Mouse (Mus musculus) erythroblast, embryonic 14.5 days (primary cell): ENCODE data around the gene Atxn3. TPM values are rescaled to one million over a fixed set of nuclear protein-coding genes. Genes with fewer than 3 reads are reported as not detected.

Source experiments
- H3K27me3 ChIP-seq: 2 replicates; pipeline ENCODE4 v1.6.1; 2012; ENCODE audit warnings: inconsistent platforms; ENCODE audit not compliant: control insufficient read depth
- H3K36me3 ChIP-seq: 2 replicates; pipeline ENCODE4 v1.6.1; 2012; ENCODE audit warnings: mild to moderate bottlenecking, inconsistent platforms; ENCODE audit not compliant: control insufficient read depth
- H3K4me1 ChIP-seq: 2 replicates; pipeline ENCODE4 v1.6.1; 2012; ENCODE audit warnings: inconsistent platforms; ENCODE audit not compliant: control insufficient read depth
- H3K4me3 ChIP-seq: replicated peaks from 2 replicates; pipeline ENCODE3; 2012; ENCODE audit warnings: moderate library complexity, mild to moderate bottlenecking, inconsistent platforms
- H3K9me3 ChIP-seq: 2 replicates; pipeline ENCODE4 v1.6.1; 2012; ENCODE audit warnings: low read length, inconsistent platforms, mixed read lengths; ENCODE audit not compliant: control insufficient read depth
- GATA1 ChIP-seq: IDR thresholded peaks from 2 replicates; pipeline ENCODE4 v1.6.1; 2012; ENCODE audit warnings: low read length, inconsistent platforms, mixed read lengths
- TAL1 ChIP-seq: IDR thresholded peaks from 3 replicates; pipeline ENCODE4 v1.6.1; 2012; ENCODE audit warnings: low read length, inconsistent platforms, mixed read lengths
- polyA plus RNA-seq: library from polyadenylated mRNA; stranded (reverse); fragments of >175 nt; gene quantifications from 2 replicates; pipeline ENCODE4 v1.2.3, GENCODE M21; 2012

Gene Atxn3
- polyA plus RNA-seq, 1 experiment, result 0.06 TPM

DNA sequence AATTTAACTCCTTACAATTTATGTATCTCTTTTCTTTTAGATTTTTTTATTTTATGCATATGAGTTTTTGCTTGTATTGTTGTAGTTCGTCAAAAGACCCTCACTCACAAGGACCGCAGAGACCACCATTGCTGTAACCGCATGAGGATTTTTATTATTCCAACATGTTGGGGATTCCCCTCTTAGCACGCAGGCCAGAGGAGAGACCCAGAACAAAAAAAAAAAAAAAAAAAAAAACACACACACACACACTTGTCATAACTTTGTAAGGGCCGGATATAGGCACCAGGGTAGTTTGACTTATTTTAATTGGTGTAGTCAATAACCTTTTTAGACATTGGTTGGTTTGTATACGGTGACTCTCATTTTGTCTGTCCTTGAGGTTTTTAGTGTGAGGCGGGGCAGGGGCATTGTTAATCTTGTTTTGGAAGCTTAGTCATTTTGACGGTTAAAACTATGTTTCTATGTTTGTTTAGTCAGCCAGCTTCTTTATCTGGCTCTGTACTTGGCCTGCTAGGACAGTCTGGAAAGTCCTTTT lies 21.2 kb upstream of the Atxn3 start:
- no peaks in the 10 kb centered on the region for H3K9me3 ChIP-seq
- H3K36me3 ChIP-seq, result peaks cover 59% of the 10 kb centered on the region
- H3K27me3 ChIP-seq, result no peaks in the 10 kb centered on the region
- no peak for TF ChIP-seq TAL1
- H3K4me3 ChIP-seq, result no peak overlapping the region
- H3K4me1 ChIP-seq, result peaks cover 54% of the 10 kb centered on the region

- Histone ChIP-seq H3K27me3 (no peaks in the 10 kb centered on the region), H3K36me3 (peaks cover 54% of the 10 kb centered on the region), H3K4me1 (peaks cover 58% of the 10 kb centered on the region), H3K4me3 (peak overlapping the region; percentile 30), H3K9me3 (no peaks in the 10 kb centered on the region)
- no peak for TF ChIP-seq TAL1
- no peak for TF ChIP-seq GATA1
These were observed 20.5 kb upstream of the Atxn3 start for GRCm38 (mm10) chr12:101978588-101978987.

- Histone ChIP-seq H3K36me3 (peaks cover 54% of the 10 kb centered on the region), H3K4me3 (peak overlapping the region; percentile 100), H3K27me3 (no peaks in the 10 kb centered on the region), H3K4me1 (peaks cover 63% of the 10 kb centered on the region), H3K9me3 (no peaks in the 10 kb centered on the region)
- TF ChIP-seq GATA1 (no peak), TAL1 (no peak)
These were observed 20.1 kb upstream of the Atxn3 start for GRCm38 (mm10) chr12:101978162-101978561.

DNA sequence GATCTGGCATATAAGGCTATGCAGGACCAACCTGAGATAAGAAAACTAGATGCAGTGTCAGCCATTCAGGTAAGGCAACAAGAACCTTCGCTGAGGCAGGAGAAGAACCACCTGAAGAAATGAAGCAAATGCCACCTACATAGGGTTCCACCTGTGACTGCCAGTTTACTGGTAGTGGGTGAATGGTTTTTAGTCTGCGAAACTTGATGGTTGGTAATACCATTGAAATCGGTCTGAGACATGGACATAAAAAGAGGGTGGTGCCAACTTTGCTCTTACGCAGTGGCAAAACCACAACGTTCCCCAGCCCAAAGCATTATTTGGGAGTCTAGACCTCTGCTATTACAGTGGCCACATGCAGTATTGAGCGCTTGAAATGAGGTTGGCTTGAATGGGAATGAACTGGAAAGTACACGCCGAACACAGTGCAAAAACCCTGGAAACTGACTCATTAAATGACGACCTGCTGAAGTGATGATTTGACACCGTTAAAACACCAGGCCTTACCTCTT lies 19.4 kb upstream of the Atxn3 start:
- TF ChIP-seq GATA1 (no peak), TAL1 (no peak)
- Histone ChIP-seq H3K4me3 (peak overlapping the region; percentile 100), H3K9me3 (no peaks in the 10 kb centered on the region), H3K36me3 (peaks cover 53% of the 10 kb centered on the region), H3K4me1 (peaks cover 68% of the 10 kb centered on the region), H3K27me3 (no peaks in the 10 kb centered on the region)

DNA sequence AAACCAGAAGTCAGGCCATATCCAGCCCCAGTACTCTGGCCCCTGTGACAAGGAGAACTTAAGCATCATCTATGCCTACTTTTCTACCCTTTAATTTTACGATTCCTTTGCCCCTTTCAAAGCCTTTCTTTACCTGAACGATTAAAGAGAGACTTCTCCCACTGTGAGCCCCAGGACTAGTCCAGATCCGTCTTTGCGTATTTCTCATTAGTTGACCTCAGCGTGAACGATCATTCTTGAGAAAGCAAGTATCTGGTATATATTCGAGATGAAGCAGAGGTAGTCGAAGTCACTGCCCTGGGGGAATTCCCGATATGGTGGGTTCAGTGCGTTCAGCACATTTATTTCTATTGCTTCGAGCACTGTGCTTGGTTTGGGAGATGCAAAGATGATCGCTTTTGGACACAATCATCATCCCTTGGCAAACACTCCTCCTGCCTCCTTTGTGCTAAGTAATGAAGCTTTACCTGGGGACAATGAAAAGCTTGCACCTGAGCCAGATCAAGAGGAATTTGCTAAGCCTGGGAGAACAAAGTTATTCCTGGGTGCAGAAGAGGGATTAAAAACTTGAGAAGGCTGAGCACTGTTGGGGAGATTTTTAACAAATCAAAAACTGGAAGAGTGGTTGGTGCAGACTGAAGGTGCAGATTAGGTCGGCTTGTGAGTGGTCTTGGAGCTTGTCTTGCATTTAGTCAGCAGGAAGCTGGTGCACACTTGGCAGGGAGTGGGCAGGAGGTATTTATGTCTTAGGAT lies 18.8 kb upstream of the Atxn3 start:
- H3K9me3 ChIP-seq, result no peaks in the 10 kb centered on the region
- no peaks in the 10 kb centered on the region for H3K27me3 ChIP-seq
- peaks cover 74% of the 10 kb centered on the region for H3K4me1 ChIP-seq
- peaks cover 54% of the 10 kb centered on the region for H3K36me3 ChIP-seq
- H3K4me3 ChIP-seq, result peak overlapping the region; percentile 100
- no peak for TF ChIP-seq TAL1
- no peak for TF ChIP-seq GATA1

- Histone ChIP-seq H3K27me3 (no peaks in the 10 kb centered on the region), H3K4me3 (peak within 1 kb of the TSS; percentile 100), H3K4me1 (peaks cover 72% of the 10 kb centered on the region), H3K9me3 (no peaks in the 10 kb centered on the region), H3K36me3 (peaks cover 52% of the 10 kb centered on the region)
- TF ChIP-seq TAL1 (no peak), GATA1 (no peak)
These were observed 17.8 kb upstream of the Atxn3 start, which contains the start of gene Cpsf2 for GRCm38 (mm10) chr12:101975601-101976571. Gene Cpsf2, plus strand, starts transcription at chr12:101975988.

DNA sequence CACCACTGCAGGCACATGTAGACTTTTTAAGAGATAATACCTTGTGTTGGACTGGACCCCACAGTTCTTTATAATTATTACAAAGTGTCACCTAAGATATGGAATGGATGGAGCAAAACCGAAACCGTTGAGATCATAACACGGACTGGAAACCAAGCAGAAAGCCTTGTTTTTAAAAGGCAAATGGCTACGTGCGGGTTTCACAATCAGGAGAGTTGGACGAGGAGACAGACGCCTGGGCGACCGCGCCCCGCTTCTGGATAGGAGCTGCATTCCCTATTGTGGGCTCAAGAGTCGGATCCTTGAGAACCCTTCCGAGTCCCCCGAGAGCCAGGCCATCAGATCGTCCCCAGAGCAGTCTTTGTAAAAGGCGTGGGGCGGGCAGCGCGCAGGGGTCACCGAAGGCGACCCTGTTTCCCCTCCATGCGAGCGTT lies 17.1 kb upstream of the Atxn3 start:
- peaks cover 53% of the 10 kb centered on the region for H3K36me3 ChIP-seq
- H3K4me1 ChIP-seq, result peaks cover 67% of the 10 kb centered on the region
- no peaks in the 10 kb centered on the region for H3K9me3 ChIP-seq
- peak overlapping the region; percentile 100 for H3K4me3 ChIP-seq
- H3K27me3 ChIP-seq, result no peaks in the 10 kb centered on the region
- TF ChIP-seq TAL1, result no peak
- TF ChIP-seq GATA1, result no peak

DNA sequence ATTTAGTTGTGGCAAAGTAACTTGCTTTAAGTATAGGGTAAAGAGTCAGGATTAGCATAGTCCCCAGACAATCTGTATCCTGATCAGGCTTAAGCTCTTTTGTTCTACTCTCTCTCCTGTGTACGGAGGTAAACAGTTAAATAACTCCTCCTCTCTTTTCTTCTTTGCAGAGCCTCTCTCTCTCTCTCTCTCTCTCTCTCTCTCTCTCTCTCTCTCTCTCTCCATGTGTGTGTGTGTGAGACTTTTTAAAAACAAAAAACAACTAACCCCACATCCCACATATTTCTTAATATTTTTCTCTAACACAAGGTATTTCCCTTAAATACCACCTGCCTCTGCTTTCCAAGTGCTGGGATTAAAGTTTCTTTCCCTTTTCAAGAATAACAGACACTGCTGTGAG lies 16.5 kb upstream of the Atxn3 start:
- TF ChIP-seq TAL1, result no peak
- no peak for TF ChIP-seq GATA1
- Histone ChIP-seq H3K36me3 (peaks cover 53% of the 10 kb centered on the region), H3K4me1 (peaks cover 61% of the 10 kb centered on the region), H3K27me3 (no peaks in the 10 kb centered on the region), H3K9me3 (no peaks in the 10 kb centered on the region), H3K4me3 (peak overlapping the region; percentile 100)
